Mouse (Mus musculus) E14TG2a.4 (cell line): ENCODE data around the gene Lgals12.

Experiments
- CTCF ChIP-seq: conservative IDR thresholded peaks from 2 replicates; pipeline ENCODE4 v1.5.1; 2014; ENCODE audit warnings: low read length
- NANOG ChIP-seq: IDR thresholded peaks from 2 replicates; pipeline ENCODE4 v1.6.1; 2014; ENCODE audit warnings: borderline replicate concordance, low read length, mixed read lengths
- POU5F1 ChIP-seq: IDR thresholded peaks from 2 replicates; pipeline ENCODE4 v1.6.1; 2014; ENCODE audit warnings: low read length, borderline replicate concordance

DNA sequence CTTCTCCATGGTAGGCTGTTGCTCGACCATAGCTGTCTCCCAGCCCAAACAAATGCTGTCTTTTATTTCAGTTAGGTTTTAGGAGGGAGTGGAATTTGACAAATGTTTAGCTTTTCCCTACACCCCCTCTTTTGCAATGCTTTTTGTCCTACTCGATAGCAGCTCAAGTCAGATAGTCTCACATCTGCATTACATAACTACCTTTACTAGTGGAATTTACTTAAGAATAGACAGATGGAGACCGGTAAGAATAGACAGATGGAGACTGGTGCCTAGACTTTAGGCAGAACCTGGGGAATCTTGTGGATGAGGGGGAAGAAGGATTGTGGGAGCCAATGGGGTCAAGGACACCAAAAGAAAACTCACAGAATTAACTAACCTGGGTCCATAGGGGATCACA lies 23.4 kb downstream of the Lgals12 start:
- TF ChIP-seq CTCF (no peak), NANOG (peak; percentile 91), POU5F1 (no peak; the same call in 1 of the 2 replicates)
